Mouse (Mus musculus): ENCODE data around the gene Kcmf1. TPM values are rescaled to one million over a fixed set of nuclear protein-coding genes. Genes with fewer than 3 reads are reported as not detected.
A peak's percentile ranks its signal among the peaks of the same experiment; 100 is the strongest.

The Kcmf1 gene
- polyA plus RNA-seq (2015; fragmentation: Nextera tagmentation; extraction: Ambion mirVana) = 27.1 and 30.4 TPM in 2 replicates

DNA sequence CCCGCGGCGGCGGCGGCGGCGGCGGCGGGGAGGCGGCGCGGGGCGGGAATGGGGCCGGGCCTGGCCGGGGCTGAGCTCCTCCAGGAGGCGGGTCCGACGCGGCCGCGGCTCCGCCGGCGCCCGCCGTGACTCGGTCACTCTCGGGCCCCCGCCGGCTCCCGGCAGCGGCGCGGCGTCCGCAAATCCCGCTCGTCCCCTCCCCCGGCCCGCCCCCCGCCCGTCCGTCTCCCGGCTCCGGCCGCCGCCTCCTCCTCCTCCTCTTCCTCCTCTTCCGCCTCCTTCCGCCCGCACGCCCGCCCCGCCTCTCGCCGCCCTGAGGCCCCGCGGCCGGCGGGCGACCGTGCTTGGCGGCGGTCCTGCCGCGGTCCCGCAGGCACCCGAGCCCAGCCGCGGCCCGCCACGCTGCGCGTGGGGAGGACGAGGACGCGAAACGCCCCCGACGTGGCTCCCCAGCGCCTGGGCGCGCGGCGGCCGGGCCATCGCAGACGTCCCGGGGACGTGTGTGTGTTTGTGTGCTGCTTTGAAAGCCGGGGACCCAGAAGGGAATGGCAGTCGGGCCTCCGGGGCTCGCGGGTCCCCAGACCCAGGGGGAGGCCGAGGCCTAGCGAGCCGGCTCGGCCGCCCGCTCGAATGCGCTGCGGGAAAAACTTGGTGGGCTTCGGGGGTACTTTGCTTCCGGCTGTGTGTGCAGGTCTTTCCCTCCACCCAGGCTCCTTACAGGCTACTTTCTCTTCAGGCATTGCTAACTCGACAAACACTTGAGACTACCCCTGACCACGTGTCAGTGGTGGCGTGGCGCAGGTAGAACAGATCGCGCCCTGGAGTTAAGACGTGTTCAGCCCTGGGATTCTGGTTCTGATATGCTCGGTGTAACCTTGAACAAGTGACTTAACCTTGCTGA lies at the start of gene Kcmf1:
TSS of gene Kcmf1 (minus strand) at position 199 of the 901 bp plus-strand sequence.
- peak; percentile 82 for ATAC-seq (ENCODE audit: extremely low read depth, insufficient number of reproducible peaks, low FRiP score, low TSS enrichment)
- Histone ChIP-seq H3K36me3 (peaks cover 8% of the 10 kb centered on the region; the same call in 1 of the 2 replicates), H3K9ac (peak within 1 kb of the TSS; percentile 100), H3K4me1 (peaks cover 45% of the 10 kb centered on the region), H3K27me3 (replicated peaks) (no peaks in the 10 kb centered on the region), H3K4me2 (peak within 1 kb of the TSS; percentile 81), H3K9me3 (no peaks in the 10 kb centered on the region), H3K27ac (replicated peaks) (peak within 1 kb of the TSS; percentile 97), H3K4me3 (peak within 1 kb of the TSS; percentile 80)
- WGBS = under 1% methylated on average over 47 of the region's 113 CpGs

DNA sequence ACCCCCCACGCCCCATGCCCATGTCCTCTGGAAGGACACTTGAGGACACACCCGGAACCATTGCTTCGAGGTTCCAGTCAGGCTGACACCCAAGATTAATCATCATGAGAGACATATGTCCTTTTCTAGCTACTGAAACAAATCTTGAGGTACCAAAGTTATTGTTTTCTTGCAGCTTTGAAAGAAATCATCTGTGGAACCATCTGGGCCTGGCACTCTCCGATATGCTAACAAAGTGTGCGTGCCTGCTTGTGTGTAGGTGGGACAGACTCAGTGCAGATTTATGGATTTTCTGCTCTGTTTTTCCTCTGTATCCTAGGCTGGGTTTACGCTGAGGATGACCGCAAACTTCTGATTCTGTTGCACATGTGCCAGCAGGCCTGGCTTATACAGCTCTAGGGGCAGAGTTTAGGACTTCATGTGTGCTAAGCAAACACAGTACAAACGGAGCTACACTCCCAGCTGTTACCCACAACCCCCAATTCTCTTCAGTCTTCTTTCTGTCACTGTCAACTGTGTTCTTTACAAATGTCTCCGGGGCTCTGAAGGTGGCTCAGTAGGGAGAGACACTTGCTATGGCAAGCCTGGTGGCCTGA lies 49.5 kb upstream of the Kcmf1 start:
- WGBS = 83% methylated on average over 9 of the region's 9 CpGs
- ATAC-seq (ENCODE audit: extremely low read depth, insufficient number of reproducible peaks, low FRiP score, low TSS enrichment) = no peak

DNA sequence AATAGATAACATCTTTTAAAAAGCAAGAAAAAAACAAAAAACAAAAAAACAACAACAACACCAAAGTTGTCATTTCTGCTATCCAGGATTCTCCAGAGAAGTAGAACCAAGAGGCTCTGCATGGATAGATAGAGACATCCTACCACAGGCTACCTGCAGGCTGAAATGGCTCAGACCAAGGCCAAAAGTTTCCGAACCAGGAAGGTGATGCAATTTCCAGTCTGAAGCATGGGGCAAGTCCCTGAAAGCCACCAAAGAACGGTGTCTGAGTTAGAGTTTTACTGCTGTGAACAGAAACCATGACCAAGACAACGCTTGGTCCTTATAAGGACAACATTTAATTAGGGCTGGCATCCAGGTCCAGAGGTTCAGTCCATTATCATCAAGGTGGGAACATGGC lies 48.6 kb upstream of the Kcmf1 start:
- Histone ChIP-seq H3K4me1 (peaks cover 5% of the 10 kb centered on the region; the same call in 1 of the 2 replicates), H3K36me3 (no peaks in the 10 kb centered on the region), H3K9me3 (peaks cover 11% of the 10 kb centered on the region; the same call in 1 of the 2 replicates), H3K27ac (replicated peaks) (no peak overlapping the region), H3K4me3 (no peak overlapping the region), H3K27me3 (replicated peaks) (no peaks in the 10 kb centered on the region), H3K4me2 (no peak overlapping the region), H3K9ac (no peak overlapping the region)
- 74% methylated on average over 3 of the region's 3 CpGs for WGBS
- no peak for ATAC-seq (ENCODE audit: extremely low read depth, insufficient number of reproducible peaks, low FRiP score, low TSS enrichment)

More for the DNA sequence above, 49.5 kb upstream of the Kcmf1 start:
- Histone ChIP-seq H3K36me3 (no peaks in the 10 kb centered on the region), H3K27ac (replicated peaks) (no peak overlapping the region), H3K4me2 (no peak overlapping the region), H3K27me3 (replicated peaks) (no peaks in the 10 kb centered on the region), H3K4me1 (peaks cover 5% of the 10 kb centered on the region; the same call in 1 of the 2 replicates), H3K9ac (no peak overlapping the region), H3K4me3 (no peak overlapping the region), H3K9me3 (peaks cover 11% of the 10 kb centered on the region; the same call in 1 of the 2 replicates)

DNA sequence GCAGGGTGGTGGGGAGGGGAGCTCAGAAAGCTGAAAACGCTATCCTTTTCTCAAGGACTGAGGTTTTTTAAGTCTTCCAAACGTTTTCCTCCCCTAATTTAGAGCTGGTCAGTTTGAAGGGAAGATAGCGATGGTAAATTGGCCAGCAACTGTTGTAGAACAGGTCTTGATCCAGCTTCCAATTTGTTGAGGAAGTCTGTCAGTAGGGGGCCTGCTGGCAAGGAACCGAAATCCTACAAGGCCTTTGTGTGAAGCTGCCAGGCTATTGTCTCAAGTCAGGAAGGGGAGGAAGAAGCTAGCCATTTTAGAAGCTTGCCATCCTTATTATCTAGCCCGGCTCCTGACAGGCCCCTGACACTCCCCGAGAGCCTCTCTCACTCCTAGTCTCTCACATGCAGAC lies 48.2 kb upstream of the Kcmf1 start:
- peaks cover 5% of the 10 kb centered on the region; the same call in 1 of the 2 replicates for H3K4me1 ChIP-seq
- H3K9me3 ChIP-seq = peaks cover 11% of the 10 kb centered on the region; the same call in 1 of the 2 replicates
- ATAC-seq (ENCODE audit: extremely low read depth, insufficient number of reproducible peaks, low FRiP score, low TSS enrichment) = no peak
- H3K4me2 ChIP-seq = no peak overlapping the region
- WGBS = 40% methylated on average over 6 of the region's 6 CpGs
- H3K27ac ChIP-seq (replicated peaks) = no peak overlapping the region
- no peak overlapping the region for H3K4me3 ChIP-seq
- H3K27me3 ChIP-seq (replicated peaks) = no peaks in the 10 kb centered on the region
- no peaks in the 10 kb centered on the region for H3K36me3 ChIP-seq
- H3K9ac ChIP-seq = no peak overlapping the region

DNA sequence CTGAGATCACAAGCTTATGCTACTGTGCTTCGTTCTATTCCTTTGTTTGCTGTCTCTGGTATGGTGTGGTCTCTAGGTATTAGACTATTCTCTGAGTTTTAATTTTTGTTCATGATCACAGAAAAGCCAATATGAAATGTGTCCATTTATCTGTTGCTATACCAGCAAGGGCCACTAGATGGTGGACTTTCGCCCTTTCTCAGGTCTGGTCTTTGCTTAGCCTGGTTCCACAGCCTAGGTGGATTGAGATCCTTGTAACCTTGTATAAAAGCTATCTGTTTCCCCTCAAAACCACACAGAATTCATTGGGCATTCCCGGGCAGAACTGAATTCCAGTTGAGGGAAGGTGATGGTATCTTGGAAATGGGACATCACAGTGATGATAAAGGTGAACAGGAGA lies 40.7 kb upstream of the Kcmf1 start:
- Histone ChIP-seq H3K27me3 (replicated peaks) (no peaks in the 10 kb centered on the region), H3K9ac (no peak overlapping the region), H3K4me2 (no peak overlapping the region), H3K9me3 (no peaks in the 10 kb centered on the region), H3K27ac (replicated peaks) (no peak overlapping the region), H3K36me3 (no peaks in the 10 kb centered on the region), H3K4me3 (no peak overlapping the region), H3K4me1 (peaks cover 4% of the 10 kb centered on the region; the same call in 1 of the 2 replicates)
- no peak for ATAC-seq (ENCODE audit: extremely low read depth, insufficient number of reproducible peaks, low FRiP score, low TSS enrichment)
- WGBS = 5% methylated on average over 3 of the region's 3 CpGs

DNA sequence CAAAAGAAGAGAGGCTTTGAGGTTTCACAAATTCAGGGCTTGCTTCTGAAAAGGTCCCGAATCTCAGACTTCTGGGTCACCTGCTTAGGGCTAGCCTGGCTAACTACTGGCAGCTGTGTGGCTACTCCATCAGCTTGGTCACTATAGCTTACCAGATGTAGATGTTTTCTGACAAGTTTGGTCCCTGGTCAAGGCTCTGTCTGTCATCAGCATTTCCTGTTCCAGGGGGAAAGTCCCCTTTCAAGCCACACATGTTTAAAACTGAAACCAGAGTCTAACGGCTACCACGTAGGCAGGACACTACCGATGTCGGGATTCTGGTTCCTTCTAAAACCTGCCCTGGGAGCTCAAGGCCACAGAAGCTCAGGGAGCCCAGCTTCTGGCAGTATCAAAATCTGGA lies 38.1 kb upstream of the Kcmf1 start:
- WGBS = 53% methylated on average over 5 of the region's 5 CpGs
- Histone ChIP-seq H3K27me3 (replicated peaks) (no peaks in the 10 kb centered on the region), H3K4me3 (no peak overlapping the region), H3K36me3 (no peaks in the 10 kb centered on the region), H3K4me2 (no peak overlapping the region), H3K27ac (replicated peaks) (no peak overlapping the region), H3K9me3 (no peaks in the 10 kb centered on the region), H3K4me1 (peaks cover 4% of the 10 kb centered on the region; the same call in 1 of the 2 replicates), H3K9ac (no peak overlapping the region)
- no peak for ATAC-seq (ENCODE audit: extremely low read depth, insufficient number of reproducible peaks, low FRiP score, low TSS enrichment)

DNA sequence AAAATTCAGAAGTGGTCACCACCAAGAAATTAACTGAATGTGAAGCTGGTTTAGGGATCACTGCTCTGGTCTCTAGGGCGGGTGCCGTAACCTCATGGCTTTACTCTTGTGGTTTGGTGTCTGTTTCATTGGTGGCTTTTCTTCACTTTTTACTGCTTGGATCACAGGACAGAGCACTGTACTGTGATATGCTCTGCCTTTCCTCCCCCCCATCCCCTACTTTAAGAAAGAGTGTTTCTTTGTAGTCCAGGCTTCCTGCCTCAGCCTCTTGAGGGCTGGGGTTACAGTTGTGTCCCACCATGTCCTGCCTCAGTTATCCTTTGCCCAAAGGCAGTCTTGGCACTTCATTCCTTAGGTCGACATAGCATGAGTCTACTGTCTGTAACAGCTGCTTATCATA lies 37.7 kb upstream of the Kcmf1 start:
- 74% methylated on average over 3 of the region's 3 CpGs for WGBS
- no peaks in the 10 kb centered on the region for H3K9me3 ChIP-seq
- no peak overlapping the region for H3K4me3 ChIP-seq
- H3K27me3 ChIP-seq (replicated peaks) = no peaks in the 10 kb centered on the region
- H3K4me2 ChIP-seq = no peak overlapping the region
- H3K9ac ChIP-seq = no peak overlapping the region
- H3K4me1 ChIP-seq = peaks cover 4% of the 10 kb centered on the region; the same call in 1 of the 2 replicates
- no peaks in the 10 kb centered on the region for H3K36me3 ChIP-seq
- no peak overlapping the region for H3K27ac ChIP-seq (replicated peaks)
- ATAC-seq (ENCODE audit: extremely low read depth, insufficient number of reproducible peaks, low FRiP score, low TSS enrichment) = no peak

DNA sequence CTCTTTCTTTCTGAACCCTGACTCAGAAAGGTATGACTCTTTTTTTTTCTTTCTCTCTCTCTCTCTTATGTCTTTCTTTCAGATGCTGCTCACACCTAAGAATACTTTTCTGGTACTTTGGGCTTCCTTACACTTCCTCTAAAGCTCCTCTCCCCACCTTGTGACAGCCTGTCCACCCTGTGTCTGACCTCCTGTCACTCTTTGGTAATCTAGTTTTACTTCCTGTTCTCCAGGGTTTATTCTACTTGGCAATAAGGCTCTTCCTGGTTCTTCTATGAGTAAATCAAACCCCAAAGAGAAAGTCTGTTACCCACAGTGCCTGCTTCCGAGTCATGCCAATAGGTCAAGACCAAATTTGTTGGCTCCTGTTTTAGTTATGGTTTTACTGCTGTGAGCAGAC lies 33.2 kb upstream of the Kcmf1 start:
- H3K9ac ChIP-seq = no peak overlapping the region
- H3K36me3 ChIP-seq = no peaks in the 10 kb centered on the region
- H3K27me3 ChIP-seq (replicated peaks) = no peaks in the 10 kb centered on the region
- no peak overlapping the region for H3K27ac ChIP-seq (replicated peaks)
- H3K4me3 ChIP-seq = no peak overlapping the region
- 79% methylated on average over 1 of the region's 1 CpGs for WGBS
- H3K4me2 ChIP-seq = no peak overlapping the region
- H3K9me3 ChIP-seq = no peaks in the 10 kb centered on the region
- no peak for ATAC-seq (ENCODE audit: extremely low read depth, insufficient number of reproducible peaks, low FRiP score, low TSS enrichment)
- peaks cover 4% of the 10 kb centered on the region; the same call in 1 of the 2 replicates for H3K4me1 ChIP-seq

DNA sequence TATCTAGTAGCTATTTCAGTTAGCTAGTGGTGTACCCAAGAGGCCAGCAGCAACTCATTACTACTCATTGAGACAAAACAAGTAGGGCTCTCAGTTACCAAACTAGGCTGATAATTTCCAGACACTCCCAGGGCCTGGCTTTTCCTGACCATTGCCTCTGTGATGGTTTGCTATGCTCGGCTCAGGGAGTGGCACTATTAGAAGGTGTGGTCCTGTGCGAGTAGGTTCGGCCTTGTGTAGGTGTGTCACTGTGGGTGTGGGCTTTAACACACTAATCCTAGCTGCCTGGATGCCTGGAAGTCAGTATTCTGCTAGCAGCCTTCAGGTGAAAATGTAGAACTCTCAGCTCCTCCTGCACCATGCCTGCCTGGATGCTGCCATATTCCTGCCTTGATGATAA lies 31.8 kb upstream of the Kcmf1 start:
- Histone ChIP-seq H3K9ac (no peak overlapping the region), H3K4me1 (peaks cover 12% of the 10 kb centered on the region), H3K4me2 (no peak overlapping the region), H3K27ac (replicated peaks) (no peak overlapping the region), H3K4me3 (no peak overlapping the region), H3K36me3 (no peaks in the 10 kb centered on the region), H3K27me3 (replicated peaks) (no peaks in the 10 kb centered on the region), H3K9me3 (no peaks in the 10 kb centered on the region)
- ATAC-seq (ENCODE audit: extremely low read depth, insufficient number of reproducible peaks, low FRiP score, low TSS enrichment) = no peak
- WGBS = 71% methylated on average over 3 of the region's 3 CpGs

DNA sequence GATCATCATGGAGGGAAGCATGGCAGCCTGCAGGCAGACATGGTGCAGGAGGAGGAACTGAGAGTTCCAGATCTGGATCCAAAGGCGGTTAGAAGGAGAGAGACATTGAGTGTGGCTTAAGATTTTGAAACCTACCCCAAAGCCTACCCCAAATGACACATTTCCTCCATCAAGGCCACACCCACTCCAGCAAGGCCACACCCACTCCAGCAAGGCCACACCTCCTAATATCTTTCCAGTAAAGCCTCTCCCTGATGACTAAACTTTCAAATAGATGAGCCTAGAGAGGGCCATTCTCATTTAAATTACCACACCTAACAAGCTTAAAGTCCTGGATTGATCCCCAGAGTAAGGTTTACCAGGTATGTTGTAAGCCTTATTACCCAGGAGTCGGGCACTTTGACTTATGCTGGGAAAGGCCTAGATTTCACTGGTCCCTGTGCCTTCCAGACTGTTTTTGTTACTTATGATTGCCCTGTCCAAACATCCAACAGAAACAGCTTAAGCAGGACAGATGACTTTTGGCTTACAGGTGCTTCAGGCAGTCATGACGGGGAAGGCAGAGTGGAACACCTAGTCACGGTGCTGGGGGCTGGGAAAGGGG lies 30.1 kb upstream of the Kcmf1 start:
- WGBS = 91% methylated on average over 4 of the region's 4 CpGs
- Histone ChIP-seq H3K9me3 (no peaks in the 10 kb centered on the region), H3K4me3 (no peak overlapping the region), H3K9ac (no peak overlapping the region), H3K27me3 (replicated peaks) (no peaks in the 10 kb centered on the region), H3K4me2 (no peak overlapping the region), H3K27ac (replicated peaks) (no peak overlapping the region), H3K36me3 (no peaks in the 10 kb centered on the region), H3K4me1 (peaks cover 14% of the 10 kb centered on the region)
- ATAC-seq (ENCODE audit: extremely low read depth, insufficient number of reproducible peaks, low FRiP score, low TSS enrichment) = no peak

DNA sequence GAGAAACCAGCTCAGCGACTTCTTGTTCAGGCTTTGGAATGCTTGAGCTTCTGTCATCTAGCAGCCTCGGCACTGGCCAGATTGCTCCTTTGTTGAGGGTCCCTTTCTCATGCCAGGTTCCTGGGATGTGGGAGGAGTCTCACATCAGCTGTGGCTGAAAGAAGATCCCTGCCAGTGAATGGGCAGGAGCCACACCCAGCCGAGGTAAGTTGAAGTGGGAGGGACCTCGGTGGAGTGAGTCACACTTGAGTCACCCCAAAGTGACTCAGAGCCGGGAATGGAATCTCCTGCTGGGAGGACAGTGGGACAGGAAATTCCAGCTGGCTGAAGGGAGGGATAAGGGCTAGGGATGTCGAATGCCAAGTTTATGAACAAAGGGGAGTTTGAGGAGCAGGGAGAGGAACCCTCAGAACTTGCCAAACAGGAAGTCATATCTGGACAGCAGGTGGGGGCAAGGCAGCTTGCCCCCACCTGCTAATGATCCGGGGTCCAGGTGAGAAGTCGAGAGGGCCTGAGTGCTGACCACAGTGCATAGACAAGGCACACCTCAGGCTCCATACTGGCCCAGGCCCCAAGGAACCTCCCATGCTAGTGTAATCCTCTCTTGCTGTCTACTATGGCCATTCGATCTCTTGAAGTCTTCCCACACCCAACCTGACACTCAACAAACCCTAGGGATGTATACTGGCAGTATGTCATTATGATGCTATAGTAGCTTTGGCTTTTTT lies 27.1 kb upstream of the Kcmf1 start:
- H3K4me3 ChIP-seq = no peak overlapping the region
- no peaks in the 10 kb centered on the region for H3K27me3 ChIP-seq (replicated peaks)
- H3K4me2 ChIP-seq = peak overlapping the region; percentile 46
- H3K9ac ChIP-seq = no peak overlapping the region
- ATAC-seq (ENCODE audit: extremely low read depth, insufficient number of reproducible peaks, low FRiP score, low TSS enrichment) = peak; percentile 60
- peak overlapping the region; percentile 84 for H3K27ac ChIP-seq (replicated peaks)
- no peaks in the 10 kb centered on the region for H3K9me3 ChIP-seq
- 13% methylated on average over 9 of the region's 9 CpGs for WGBS
- H3K4me1 ChIP-seq = peaks cover 14% of the 10 kb centered on the region
- no peaks in the 10 kb centered on the region for H3K36me3 ChIP-seq
